Mouse (Mus musculus) forebrain, embryonic 15.5 days (tissue): ENCODE results near the gene Paxbp1. TPM values are rescaled to one million over a fixed set of nuclear protein-coding genes. Genes with fewer than 3 reads are reported as not detected.
"Not testable (repeated sequence)": the region's sequence is repeated elsewhere in the genome, so short reads cannot be mapped to it uniquely, and the experiment has no call there.

Source experiments
- ATAC-seq: fragments of 200-750 bp; cut with Nextera tagmentation; replicated peaks from 2 replicates; pipeline ENCODE4 v1.8.0; 2017; ENCODE audit warnings: mild to moderate bottlenecking, moderate TSS enrichment, moderate library complexity
- H3K27ac ChIP-seq: fragments of 300-500 bp; sonication (generic); replicated peaks from 2 replicates; pipeline ENCODE4 v1.5.1; 2015; ENCODE audit warnings: mild to moderate bottlenecking, inconsistent platforms
- H3K27me3 ChIP-seq: fragments of 300-500 bp; sonication (generic); 2 replicates; pipeline ENCODE4 v1.6.1; 2015; ENCODE audit warnings: inconsistent platforms
- H3K36me3 ChIP-seq: fragments of 300-500 bp; sonication (generic); 2 replicates; pipeline ENCODE4 v1.6.1; 2015; ENCODE audit warnings: mild to moderate bottlenecking, inconsistent platforms
- H3K4me1 ChIP-seq: fragments of 300-500 bp; sonication (generic); 2 replicates; pipeline ENCODE4 v1.6.1; 2015; ENCODE audit warnings: inconsistent platforms
- H3K4me2 ChIP-seq: fragments of 300-500 bp; sonication (generic); replicated peaks from 2 replicates; pipeline ENCODE4 v1.6.1; 2015; ENCODE audit warnings: mild to moderate bottlenecking, inconsistent platforms
- H3K4me3 ChIP-seq: fragments of 300-500 bp; sonication (generic); 2 replicates; pipeline ENCODE4 v1.5.1; 2015; ENCODE audit warnings: mild to moderate bottlenecking, inconsistent platforms
- H3K9ac ChIP-seq: fragments of 300-500 bp; sonication (generic); replicated peaks from 2 replicates; pipeline ENCODE4 v1.6.1; 2015; ENCODE audit warnings: mild to moderate bottlenecking, inconsistent platforms
- H3K9me3 ChIP-seq: fragments of 300-500 bp; sonication (generic); 2 replicates; pipeline ENCODE4 v1.6.1; 2016; ENCODE audit warnings: inconsistent platforms
- WGBS: fragments of 180-500 bp; shearing (Covaris S2); methylation state at CpG from one replicate; pipeline ENCODE4 v1.1.7; 2015; ENCODE audit warnings: mixed read lengths; 5-methylcytosine and 5-hydroxymethylcytosine counted together
- polyA plus RNA-seq: library from polyadenylated mRNA; unstranded; fragments of >200 nt; fragmentation: Nextera tagmentation; extraction: Ambion mirVana; gene quantifications from 2 replicates; pipeline ENCODE4 v1.2.1, GENCODE M21; 2015

The Paxbp1 gene
- polyA plus RNA-seq: 79.5 and 86.3 TPM in 2 replicates

GRCm38 (mm10) chr16:91044270-91045182 is at the start of gene Paxbp1:
Gene Paxbp1 (minus strand): TSS chr16:91044543.
- H3K4me2 ChIP-seq: peak within 1 kb of the TSS; percentile 74
- peaks cover 10% of the 10 kb centered on the region for H3K36me3 ChIP-seq
- WGBS: 1% methylated on average over 68 of the region's 70 CpGs
- peak within 1 kb of the TSS; percentile 97 for H3K4me3 ChIP-seq
- ATAC-seq: peak; percentile 95
- peak within 1 kb of the TSS; percentile 98 for H3K9ac ChIP-seq
- peak within 1 kb of the TSS; percentile 97 for H3K27ac ChIP-seq
- no peaks in the 10 kb centered on the region for H3K27me3 ChIP-seq
- peaks cover 33% of the 10 kb centered on the region for H3K4me1 ChIP-seq
- no peaks in the 10 kb centered on the region for H3K9me3 ChIP-seq

GRCm38 (mm10) chr16:91086642-91087306 is 42.4 kb upstream of the Paxbp1 start:
- WGBS: 81% methylated on average over 4 of the region's 4 CpGs
- ATAC-seq: no peak
- no peak overlapping the region for H3K9ac ChIP-seq
- no peak overlapping the region for H3K27ac ChIP-seq
- H3K9me3 ChIP-seq: no peaks in the 10 kb centered on the region
- H3K4me1 ChIP-seq: peaks cover 16% of the 10 kb centered on the region
- H3K4me2 ChIP-seq: no peak overlapping the region
- H3K36me3 ChIP-seq: no peaks in the 10 kb centered on the region
- no peaks in the 10 kb centered on the region; the same call in 1 of the 2 replicates for H3K27me3 ChIP-seq
- H3K4me3 ChIP-seq: no peak overlapping the region

DNA sequence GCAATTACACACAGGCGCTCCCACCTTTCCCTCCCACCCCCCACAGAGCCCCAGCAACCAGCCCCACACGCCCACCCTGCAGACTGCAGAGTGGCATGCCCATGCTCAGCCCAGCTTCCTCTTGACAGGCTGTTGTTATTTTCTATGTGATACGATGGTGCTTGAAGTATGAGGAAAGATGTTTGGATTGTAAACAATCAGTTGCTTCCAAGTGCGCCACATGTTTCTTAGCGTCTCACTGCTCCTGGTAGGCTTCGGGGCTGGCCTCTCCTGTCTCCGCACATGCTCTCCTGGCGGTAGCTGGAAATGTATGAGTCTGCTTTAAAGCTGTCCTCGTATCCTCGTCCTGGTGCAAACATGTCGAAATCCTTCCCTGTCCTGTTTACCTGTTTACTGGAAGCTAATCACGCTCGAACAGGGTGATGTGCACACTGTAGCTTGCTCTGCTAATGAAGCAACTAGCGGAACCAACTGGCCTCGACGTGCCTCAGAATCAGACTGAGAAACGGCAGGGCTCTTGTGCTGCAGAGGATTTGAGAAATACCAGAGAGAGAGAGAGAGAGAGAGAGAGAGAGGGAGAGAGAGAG is 41.0 kb upstream of the Paxbp1 start:
- 47% methylated on average over 17 of the region's 17 CpGs for WGBS
- peaks cover 19% of the 10 kb centered on the region for H3K4me1 ChIP-seq
- peak overlapping the region; percentile 34 for H3K4me2 ChIP-seq
- H3K9ac ChIP-seq: no peak overlapping the region
- ATAC-seq: peak; percentile 59
- H3K9me3 ChIP-seq: no peaks in the 10 kb centered on the region
- no peak overlapping the region for H3K27ac ChIP-seq
- H3K27me3 ChIP-seq: peaks cover 4% of the 10 kb centered on the region; the same call in 1 of the 2 replicates
- no peaks in the 10 kb centered on the region for H3K36me3 ChIP-seq
- H3K4me3 ChIP-seq: peak overlapping the region; percentile 6; the same call in 1 of the 2 replicates

DNA sequence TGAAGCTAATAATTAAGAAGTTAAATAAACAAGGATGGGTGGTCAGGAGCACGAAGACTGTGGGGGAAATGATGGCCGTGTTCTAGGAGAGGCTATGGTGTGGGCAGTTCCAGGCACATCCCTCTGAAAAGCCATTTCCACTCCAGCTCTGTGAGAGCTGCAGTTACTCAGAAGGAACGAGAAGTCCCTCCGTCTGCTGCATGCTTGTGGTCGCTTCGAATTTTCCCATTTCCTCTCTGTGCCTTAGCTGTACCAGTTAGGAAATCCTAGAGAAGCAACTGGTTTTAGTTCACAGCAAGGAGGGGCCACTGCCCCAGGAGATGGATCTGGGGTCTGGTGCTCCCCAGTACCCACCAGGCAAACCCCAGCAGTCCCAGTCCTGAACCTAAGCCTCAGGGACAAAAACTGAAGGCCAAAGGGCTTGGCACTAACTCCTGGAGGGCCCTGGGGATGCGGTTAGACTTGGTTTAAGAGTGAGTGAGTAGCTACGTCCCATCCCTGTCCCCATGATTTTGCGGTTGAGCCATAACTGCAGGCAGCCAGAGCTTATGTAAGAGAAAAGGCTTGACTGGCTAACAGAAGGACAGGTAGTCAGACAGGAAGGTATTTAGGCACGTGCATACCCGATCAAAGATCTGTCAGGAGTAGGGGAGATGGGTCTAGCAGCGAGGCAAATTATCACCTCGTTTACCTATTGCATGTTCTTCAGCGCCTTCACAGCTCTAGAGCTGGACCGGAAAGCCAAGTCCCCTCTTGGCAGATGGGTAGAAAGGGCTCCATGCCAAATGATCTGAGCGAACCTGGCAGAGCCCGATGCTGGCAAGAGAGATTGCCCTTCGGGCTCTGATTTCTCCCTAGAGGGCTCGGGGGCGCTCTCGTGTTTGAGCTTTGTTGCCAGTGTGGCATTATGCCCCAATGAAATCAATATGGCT is 40.2 kb upstream of the Paxbp1 start:
- Histone ChIP-seq H3K4me2 (peak overlapping the region; percentile 34), H3K27ac (no peak overlapping the region), H3K27me3 (peaks cover 4% of the 10 kb centered on the region; the same call in 1 of the 2 replicates), H3K36me3 (no peaks in the 10 kb centered on the region), H3K9me3 (no peaks in the 10 kb centered on the region), H3K4me1 (peaks cover 19% of the 10 kb centered on the region), H3K4me3 (peak overlapping the region; percentile 6; the same call in 1 of the 2 replicates), H3K9ac (no peak overlapping the region)
- ATAC-seq: peak; percentile 69
- WGBS: 64% methylated on average over 21 of the region's 21 CpGs

- Histone ChIP-seq H3K4me3 (no peak overlapping the region), H3K9ac (no peak overlapping the region), H3K4me2 (no peak overlapping the region), H3K27ac (no peak overlapping the region), H3K36me3 (no peaks in the 10 kb centered on the region), H3K4me1 (peaks cover 19% of the 10 kb centered on the region), H3K27me3 (peaks cover 4% of the 10 kb centered on the region; the same call in 1 of the 2 replicates), H3K9me3 (no peaks in the 10 kb centered on the region)
- WGBS: 58% methylated on average over 4 of the region's 4 CpGs
- ATAC-seq: no peak
Observed at GRCm38 (mm10) chr16:91083002-91083646, 38.8 kb upstream of the Paxbp1 start.

DNA sequence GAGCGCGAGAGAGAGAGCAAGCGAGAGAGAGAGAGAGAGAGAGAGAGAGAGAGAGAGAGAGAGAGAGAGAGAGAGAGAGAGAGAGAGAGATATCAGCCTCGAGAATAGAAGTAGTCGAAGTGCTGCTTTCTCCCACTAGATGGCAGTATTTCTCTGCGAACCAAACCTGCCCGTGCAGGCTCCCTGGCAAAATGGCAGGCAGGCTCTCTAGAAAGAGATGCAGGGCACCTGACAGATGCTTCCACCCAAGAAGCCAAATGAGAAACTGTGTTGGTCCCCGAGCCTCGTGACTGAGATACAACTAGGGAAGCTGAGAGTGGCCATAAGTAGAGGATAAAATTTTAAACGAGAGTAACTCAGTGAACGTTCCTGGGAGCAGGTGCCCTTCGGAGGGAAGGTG is 37.2 kb upstream of the Paxbp1 start:
- Histone ChIP-seq H3K4me3 (no peak overlapping the region), H3K27ac (no peak overlapping the region), H3K27me3 (peaks cover 4% of the 10 kb centered on the region; the same call in 1 of the 2 replicates), H3K9ac (no peak overlapping the region), H3K4me1 (peaks cover 19% of the 10 kb centered on the region), H3K9me3 (no peaks in the 10 kb centered on the region), H3K4me2 (no peak overlapping the region), H3K36me3 (no peaks in the 10 kb centered on the region)
- WGBS: 20% methylated on average over 10 of the region's 12 CpGs
- peak; percentile 68; the same call in 1 of the 2 replicates for ATAC-seq

- H3K36me3 ChIP-seq: no peaks in the 10 kb centered on the region
- H3K9ac ChIP-seq: no peak overlapping the region
- H3K27ac ChIP-seq: no peak overlapping the region
- peaks cover 4% of the 10 kb centered on the region; the same call in 1 of the 2 replicates for H3K27me3 ChIP-seq
- whole genome bisulfite sequencing: 82% methylated on average over 5 of the region's 5 CpGs
- H3K4me2 ChIP-seq: no peak overlapping the region
- H3K4me1 ChIP-seq: no peaks in the 10 kb centered on the region
- H3K9me3 ChIP-seq: no peaks in the 10 kb centered on the region
- H3K4me3 ChIP-seq: no peak overlapping the region
- no peak for ATAC-seq
Observed at GRCm38 (mm10) chr16:91076180-91076579, 31.8 kb upstream of the Paxbp1 start.

DNA sequence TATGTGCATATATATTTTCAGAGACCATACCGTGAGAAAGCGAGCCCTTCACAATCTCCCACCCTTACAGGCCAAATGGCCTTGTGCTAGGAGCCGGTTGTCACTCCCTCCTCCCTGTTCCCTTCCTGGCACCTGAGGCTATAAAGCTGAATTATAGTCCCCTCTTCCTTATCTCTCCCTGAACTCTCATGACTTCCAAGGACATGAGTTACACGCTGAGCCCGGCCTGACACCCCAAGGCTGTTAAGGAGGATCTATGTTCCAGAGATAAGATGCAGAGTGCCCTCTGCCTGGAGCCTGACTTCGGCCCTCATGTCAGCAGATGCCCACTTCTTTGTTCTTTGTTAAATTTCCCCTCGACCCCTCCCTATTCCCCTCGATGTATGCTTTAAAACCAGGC is 31.1 kb upstream of the Paxbp1 start:
- 87% methylated on average over 8 of the region's 8 CpGs for WGBS
- H3K4me3 ChIP-seq, H3K27ac ChIP-seq, H3K4me1 ChIP-seq, H3K9ac ChIP-seq, H3K4me2 ChIP-seq, H3K9me3 ChIP-seq, ATAC-seq, H3K36me3 ChIP-seq, H3K27me3 ChIP-seq: not testable (repeated sequence)

DNA sequence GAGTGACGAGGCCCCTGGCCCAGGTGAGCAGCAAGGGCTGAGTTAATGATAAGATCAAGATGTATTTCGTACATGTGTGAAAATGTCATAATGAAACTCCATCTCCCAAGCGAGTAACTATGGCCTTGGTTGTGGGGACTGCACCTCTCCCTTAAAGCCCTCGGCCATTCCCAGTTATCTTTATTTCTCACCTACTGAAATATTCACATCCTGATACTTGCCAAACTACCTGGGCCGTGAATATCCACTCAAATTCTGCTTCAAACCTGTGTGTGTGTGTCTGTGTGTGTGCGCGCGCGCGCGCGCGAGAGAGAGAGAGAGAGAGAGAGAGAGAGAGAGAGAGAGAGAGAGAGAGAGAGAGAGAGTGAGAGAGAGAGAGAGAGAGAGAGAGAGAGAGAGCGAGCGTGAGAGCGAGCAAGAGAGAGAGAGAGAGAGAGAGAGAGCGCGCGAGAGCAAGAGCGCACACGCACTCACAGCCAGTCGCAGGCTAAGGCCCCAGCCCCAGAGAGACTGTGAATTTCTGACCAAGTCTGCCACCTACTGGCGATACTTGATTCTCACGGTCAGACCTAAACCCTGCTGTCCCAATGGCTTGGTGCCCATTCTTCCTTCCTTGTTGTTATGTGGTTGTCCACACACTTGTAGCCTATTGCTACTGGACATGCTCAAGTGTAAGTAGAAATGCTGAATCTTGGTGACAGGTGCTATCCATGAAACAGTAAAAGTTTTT is 29.0 kb upstream of the Paxbp1 start:
- Histone ChIP-seq H3K27ac (no peak overlapping the region), H3K9me3 (no peaks in the 10 kb centered on the region), H3K27me3 (no peaks in the 10 kb centered on the region), H3K4me3 (no peak overlapping the region), H3K9ac (no peak overlapping the region), H3K36me3 (no peaks in the 10 kb centered on the region), H3K4me1 (peaks cover 5% of the 10 kb centered on the region), H3K4me2 (no peak overlapping the region)
- WGBS: 35% methylated on average over 24 of the region's 24 CpGs
- peak; percentile 98 for ATAC-seq

GRCm38 (mm10) chr16:91072256-91072655 is 27.9 kb upstream of the Paxbp1 start:
- H3K4me1 ChIP-seq: peaks cover 5% of the 10 kb centered on the region
- H3K4me3 ChIP-seq: no peak overlapping the region
- H3K9me3 ChIP-seq: no peaks in the 10 kb centered on the region
- H3K4me2 ChIP-seq: no peak overlapping the region
- no peak overlapping the region for H3K27ac ChIP-seq
- H3K9ac ChIP-seq: no peak overlapping the region
- WGBS: 91% methylated on average over 1 of the region's 1 CpGs
- ATAC-seq: no peak
- no peaks in the 10 kb centered on the region for H3K27me3 ChIP-seq
- no peaks in the 10 kb centered on the region for H3K36me3 ChIP-seq
